In the genomic region with DNA sequence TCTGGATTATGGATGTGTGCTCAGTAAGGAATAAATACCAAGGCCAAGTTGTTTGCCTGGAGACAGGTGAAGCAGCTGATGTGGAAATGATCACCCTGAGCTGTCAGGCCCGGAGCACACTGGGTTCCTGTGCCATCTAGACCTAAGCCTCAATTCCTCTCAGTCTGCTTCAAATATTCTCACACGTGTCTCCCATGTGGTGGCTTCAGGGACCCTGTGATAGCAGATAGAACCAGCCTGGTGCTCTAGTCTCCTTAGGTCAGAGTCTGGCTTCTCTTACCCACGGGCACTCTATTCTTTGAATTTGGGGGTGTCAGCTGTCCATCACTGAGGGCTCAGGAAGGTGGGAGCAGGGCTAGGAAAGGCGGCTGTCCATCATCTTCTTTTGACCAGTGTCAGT, we compare ENCODE assay signal across 23 mouse cellular contexts. TPM values are rescaled to one million over a fixed set of nuclear protein-coding genes. Genes with fewer than 3 reads are reported as not detected.
A peak's percentile ranks its signal among the peaks of the same experiment; 100 is the strongest.
DNase-seq lines count a peak whose midpoint lies in the region; ATAC-seq and TF ChIP-seq lines count a peak whose summit lies in the region.
"Had no signal": no experiment of that assay in that cellular context is flagged by ENCODE, and none has a peak within 500 bp of the region (broad histone marks: within the 10 kb centered on the region; RNA-seq: fewer than 3 reads in every experiment).

No protein-coding gene starts in this region.

- ATAC-seq in heart, embryonic 11.5 days (replicated peaks; ENCODE audit: insufficient number of reproducible peaks, low FRiP score, low TSS enrichment), result 0 out of 2 replicates have a peak, but pooled peaks have one; percentile 35
- peak; percentile 36 for ATAC-seq in liver, embryonic 14.5 days (ENCODE audit: insufficient read depth)

- TF ChIP-seq EP300 in liver, embryonic 14.5 days (IDR thresholded peaks at IDR 0.05; ENCODE audit: low read depth), result no peak

- DNase-seq in heart, adult 8-10 months (ENCODE audit: low spot score), result no peak
- DNase-seq in urinary bladder, adult 2 months (ENCODE audit: low spot score), result peak; percentile 9
- no peak for DNase-seq in urinary bladder, postnatal 36 days (ENCODE audit: low spot score in 2 of 2)
- no peak for DNase-seq in liver, embryonic 14.5 days (ENCODE audit: low read depth in 3 of 3, low spot score in 3 of 3)
- DNase-seq in frontal cortex, postnatal 14 days (ENCODE audit: low spot score in 2 of 2), result no peak
- DNase-seq in Muller cell, postnatal 12 days (ENCODE audit: inconsistent ontology term), result no peak
- DNase-seq: adrenal gland, postnatal 10 days; cerebellum, adult 9-11 months; gastrocnemius, postnatal 10 days; heart, adult 18-20 months; heart, postnatal 36 days; kidney, adult 8-10 months; kidney, postnatal 10 days; left cerebral cortex, postnatal 4 days; midbrain, embryonic 14.5 days had no signal

- no peak overlapping the region for H3K9ac ChIP-seq in heart, embryonic 11.5 days (ENCODE audit: low read depth, low read length)
- peak overlapping the region; percentile 64 for H3K9ac ChIP-seq in liver, embryonic 14.5 days (replicated peaks)
- H3K9ac ChIP-seq: heart, embryonic 15.5 days; hindbrain, embryonic 13.5 days; limb, embryonic 15.5 days; neural tube, embryonic 13.5 days had no signal

- 71% methylated on average over 4 of the region's 4 CpGs for WGBS in heart, embryonic 11.5 days (ENCODE audit: insufficient replicate concordance)
- 44% methylated on average over 4 of the region's 4 CpGs for WGBS in liver, embryonic 14.5 days (ENCODE audit: insufficient replicate concordance)

- H3K36me3 ChIP-seq in heart, embryonic 11.5 days (ENCODE audit: control insufficient read depth, insufficient read depth, low read length), result peaks cover 17% of the 10 kb centered on the region
- peaks cover 35% of the 10 kb centered on the region for H3K36me3 ChIP-seq in liver, embryonic 14.5 days (replicated peaks; ENCODE audit: control insufficient read depth, insufficient read depth, low read depth)

- H3K4me1 ChIP-seq in heart, embryonic 11.5 days (ENCODE audit: control insufficient read depth, insufficient read depth, low read length), result peaks cover 11% of the 10 kb centered on the region
- H3K4me1 ChIP-seq in liver, embryonic 14.5 days (replicated peaks; ENCODE audit: control insufficient read depth in 2 of 2, insufficient read depth in 2 of 2, low read length in 1 of 2), result peaks cover 48 to 52% of the 10 kb centered on the region in 2 experiments
- H3K4me1 ChIP-seq: embryonic facial prominence, embryonic 10.5 days; heart, embryonic 15.5 days; hindbrain, embryonic 13.5 days; neural tube, embryonic 13.5 days had no signal

- no peaks in the 10 kb centered on the region for H3K27me3 ChIP-seq in heart, embryonic 11.5 days (ENCODE audit: control insufficient read depth, insufficient read depth, low read length)
- H3K27me3 ChIP-seq in liver, embryonic 14.5 days (ENCODE audit: control insufficient read depth, insufficient read depth, low read length), result no peaks in the 10 kb centered on the region
- H3K27me3 ChIP-seq: heart, embryonic 15.5 days; hindbrain, embryonic 13.5 days; limb, embryonic 15.5 days; neural tube, embryonic 13.5 days had no signal

- H3K4me3 ChIP-seq in heart, embryonic 11.5 days (ENCODE audit: low read depth, low read length), result no peak overlapping the region
- H3K4me3 ChIP-seq in liver, embryonic 14.5 days (ENCODE audit: insufficient read depth in 1 of 2, low read depth in 2 of 2, low read length in 2 of 2), result peak overlapping the region; percentile 45 to 52
- H3K4me3 ChIP-seq: embryonic facial prominence, embryonic 10.5 days; heart, embryonic 15.5 days; hindbrain, embryonic 13.5 days; left cerebral cortex, adult 2 months; limb, embryonic 15.5 days; myocyte; neural tube, embryonic 13.5 days had no signal

- no peak overlapping the region for H3K4me2 ChIP-seq in heart, embryonic 11.5 days
- H3K4me2 ChIP-seq in liver, embryonic 14.5 days (ENCODE audit: low read depth), result peak overlapping the region; percentile 64
- H3K4me2 ChIP-seq: heart, embryonic 15.5 days; hindbrain, embryonic 13.5 days; limb, embryonic 15.5 days; neural tube, embryonic 13.5 days had no signal

- H3K9me3 ChIP-seq in heart, embryonic 11.5 days (replicated peaks; ENCODE audit: control insufficient read depth, low read length), result no peaks in the 10 kb centered on the region
- H3K9me3 ChIP-seq in liver, embryonic 14.5 days (ENCODE audit: control insufficient read depth, low read length), result no peaks in the 10 kb centered on the region; the same call in none of the 2 replicates
- H3K9me3 ChIP-seq: embryonic facial prominence, embryonic 10.5 days; heart, embryonic 15.5 days; hindbrain, embryonic 13.5 days; limb, embryonic 15.5 days; neural tube, embryonic 13.5 days had no signal

- no peak for TF ChIP-seq CTCF in liver, embryonic 14.5 days (IDR thresholded peaks at IDR 0.05; ENCODE audit: low read depth)

- H3K27ac ChIP-seq in heart, embryonic 11.5 days (ENCODE audit: low read depth, low read length), result no peak overlapping the region
- H3K27ac ChIP-seq in liver, embryonic 14.5 days, result peak overlapping the region; percentile 93
- H3K27ac ChIP-seq: embryonic facial prominence, embryonic 10.5 days; heart, embryonic 15.5 days; hindbrain, embryonic 13.5 days; left cerebral cortex, adult 2 months; limb, embryonic 15.5 days; neural tube, embryonic 13.5 days had no signal

RNA-seq across cellular contexts. Expression of a gene that starts 11.5 kb away (rescaled TPM):
- 7.3 and 8.7 TPM in 2 replicates for polyA plus RNA-seq in heart, embryonic 11.5 days (2014; fragmentation: Nextera tagmentation; extraction: Ambion mirVana)
- 10 to 100 TPM; 23.0 to 29.5 (median 24.5) TPM for total RNA-seq in heart, adult 8-10 months (2022)
- 33.1 and 40.0 TPM in 2 replicates for polyA plus RNA-seq in urinary bladder, adult 2 months (2012; rRNA removed)
- polyA plus RNA-seq in liver, embryonic 14.5 days (2012; rRNA removed), result 16.2 and 17.4 TPM in 2 replicates
- polyA plus RNA-seq in liver, embryonic 14.5 days (2014; fragmentation: Nextera tagmentation; extraction: Ambion mirVana), result 8.0 and 10.3 TPM in 2 replicates
